Mouse (Mus musculus) limb, embryonic 15.5 days (tissue): Measurements from ENCODE around the gene D430041D05Rik. TPM values are rescaled to one million over a fixed set of nuclear protein-coding genes. Genes with fewer than 3 reads are reported as not detected.

Experiments used
- ATAC-seq: fragments of 200-750 bp; cut with Nextera tagmentation; 2 replicates; pipeline ENCODE4 v1.8.0; 2017; ENCODE audit warnings: low read depth, moderate TSS enrichment; ENCODE audit not compliant: insufficient number of reproducible peaks, low FRiP score, low TSS enrichment
- H3K27ac ChIP-seq: fragments of 300-500 bp; sonication (generic); 2 replicates; pipeline ENCODE4 v1.5.1; 2015; ENCODE audit warnings: moderate library complexity, mild to moderate bottlenecking, inconsistent platforms
- H3K27me3 ChIP-seq: fragments of 300-500 bp; sonication (generic); 2 replicates; pipeline ENCODE4 v1.6.1; 2015; ENCODE audit warnings: inconsistent platforms
- H3K36me3 ChIP-seq: fragments of 300-500 bp; sonication (generic); 2 replicates; pipeline ENCODE4 v1.6.1; 2015; ENCODE audit warnings: inconsistent platforms
- H3K4me1 ChIP-seq: fragments of 300-500 bp; sonication (generic); 2 replicates; pipeline ENCODE4 v1.6.1; 2015; ENCODE audit warnings: inconsistent platforms
- H3K4me2 ChIP-seq: fragments of 300-500 bp; sonication (generic); 2 replicates; pipeline ENCODE4 v1.6.1; 2015; ENCODE audit warnings: mild to moderate bottlenecking, inconsistent platforms
- H3K4me3 ChIP-seq: fragments of 300-500 bp; sonication (generic); 2 replicates; pipeline ENCODE4 v1.5.1; 2015; ENCODE audit warnings: mild to moderate bottlenecking, inconsistent platforms
- H3K9ac ChIP-seq: fragments of 300-500 bp; sonication (generic); 2 replicates; pipeline ENCODE4 v1.6.1; 2015; ENCODE audit warnings: inconsistent platforms
- H3K9me3 ChIP-seq: fragments of 300-500 bp; sonication (generic); 2 replicates; pipeline ENCODE4 v1.6.1; 2016; ENCODE audit warnings: inconsistent platforms
- WGBS: fragments of 180-500 bp; shearing (Covaris S2); methylation state at CpG from one replicate; pipeline ENCODE4 v1.1.7; 2015; 5-methylcytosine and 5-hydroxymethylcytosine counted together
- polyA plus RNA-seq: library from polyadenylated mRNA; unstranded; fragments of >200 nt; fragmentation: Nextera tagmentation; extraction: Ambion mirVana; gene quantifications from 2 replicates; pipeline ENCODE4 v1.2.1, GENCODE M21; 2015

Gene D430041D05Rik
- polyA plus RNA-seq, 1 experiment from 2014 or later = 0.87 TPM

DNA sequence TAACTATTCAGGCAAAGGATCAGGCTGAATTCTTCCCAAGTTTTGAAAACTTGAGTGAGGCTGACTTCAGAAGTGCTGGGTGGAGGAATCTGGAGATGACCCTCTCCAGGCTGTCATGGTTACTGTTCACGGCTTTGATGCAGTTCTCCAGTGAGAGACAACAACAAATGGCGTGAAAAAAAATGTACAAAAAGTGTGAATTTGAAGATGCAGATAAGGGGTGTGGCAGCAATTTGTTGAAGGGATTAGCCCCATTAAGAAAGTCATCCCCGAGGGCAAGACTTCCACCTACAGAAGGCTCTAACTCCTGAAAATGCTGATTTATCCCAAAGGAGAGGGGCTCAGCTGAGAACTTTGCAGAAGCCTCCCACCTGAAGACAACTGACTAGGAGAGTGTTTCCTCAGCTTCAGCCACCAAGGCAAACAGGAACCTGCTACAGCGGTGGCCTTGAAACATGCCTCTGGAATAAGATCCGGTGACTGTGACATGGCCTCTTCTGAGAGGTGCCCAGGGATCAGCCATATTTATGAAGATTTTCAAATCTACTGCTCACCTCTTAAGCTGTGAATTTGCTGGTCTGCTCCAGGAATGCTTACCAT is 227.5 kb downstream of the D430041D05Rik start:
- H3K9ac ChIP-seq = no peak overlapping the region
- H3K4me3 ChIP-seq = no peak overlapping the region
- H3K9me3 ChIP-seq = no peaks in the 10 kb centered on the region
- no peak overlapping the region for H3K27ac ChIP-seq
- H3K4me1 ChIP-seq = no peaks in the 10 kb centered on the region
- 67% methylated on average over 5 of the region's 5 CpGs for WGBS
- ATAC-seq = no peak
- H3K27me3 ChIP-seq = no peaks in the 10 kb centered on the region
- H3K36me3 ChIP-seq = no peaks in the 10 kb centered on the region
- H3K4me2 ChIP-seq = no peak overlapping the region

DNA sequence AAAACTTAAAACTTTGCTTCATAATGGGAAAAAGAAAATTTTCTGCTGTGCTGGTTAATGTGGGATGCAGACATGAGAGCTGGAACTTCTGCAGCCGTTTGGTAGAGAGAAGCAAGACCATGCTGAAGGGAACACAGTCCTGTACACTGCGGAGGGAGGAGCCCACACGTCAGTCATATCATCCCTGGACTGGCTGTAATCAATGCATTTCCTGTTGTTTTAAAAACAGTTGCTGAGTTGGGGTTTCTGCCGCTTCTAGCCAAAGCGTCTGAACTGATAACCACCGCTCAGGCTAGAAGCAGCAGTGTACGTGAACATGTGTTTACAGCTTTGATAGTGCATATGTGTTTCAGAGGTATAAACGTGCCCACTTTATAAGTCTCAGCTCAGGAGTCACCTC is 231.2 kb downstream of the D430041D05Rik start:
- Histone ChIP-seq H3K4me1 (peaks cover 21% of the 10 kb centered on the region), H3K4me3 (no peak overlapping the region), H3K27me3 (no peaks in the 10 kb centered on the region), H3K9me3 (no peaks in the 10 kb centered on the region), H3K4me2 (no peak overlapping the region), H3K9ac (no peak overlapping the region), H3K27ac (no peak overlapping the region), H3K36me3 (no peaks in the 10 kb centered on the region)
- ATAC-seq = no peak
- 87% methylated on average over 8 of the region's 8 CpGs for WGBS

DNA sequence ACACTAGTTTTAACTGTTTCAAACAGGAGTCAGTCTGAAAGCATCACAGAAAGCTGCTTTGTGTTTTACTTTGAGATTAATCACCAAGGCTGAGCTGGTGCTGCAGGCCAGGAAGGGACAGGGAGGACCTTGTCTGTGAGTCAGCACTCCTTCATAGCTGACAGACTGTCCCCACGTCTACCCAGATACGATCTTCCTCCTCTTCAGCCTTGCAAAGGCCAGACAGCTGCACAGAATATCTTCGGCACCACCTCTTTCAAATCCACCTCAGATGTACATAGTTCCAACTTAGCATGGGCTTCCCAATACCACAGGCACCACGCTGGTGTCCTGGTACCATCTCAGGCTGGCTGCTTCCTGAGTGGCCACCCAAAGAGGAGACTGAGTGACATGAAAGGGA is 232.6 kb downstream of the D430041D05Rik start:
- no peak for ATAC-seq
- Histone ChIP-seq H3K9me3 (no peaks in the 10 kb centered on the region), H3K9ac (no peak overlapping the region), H3K4me1 (peaks cover 21% of the 10 kb centered on the region), H3K4me3 (no peak overlapping the region), H3K36me3 (no peaks in the 10 kb centered on the region), H3K4me2 (no peak overlapping the region), H3K27ac (no peak overlapping the region), H3K27me3 (no peaks in the 10 kb centered on the region)
- WGBS = 83% methylated on average over 4 of the region's 4 CpGs

DNA sequence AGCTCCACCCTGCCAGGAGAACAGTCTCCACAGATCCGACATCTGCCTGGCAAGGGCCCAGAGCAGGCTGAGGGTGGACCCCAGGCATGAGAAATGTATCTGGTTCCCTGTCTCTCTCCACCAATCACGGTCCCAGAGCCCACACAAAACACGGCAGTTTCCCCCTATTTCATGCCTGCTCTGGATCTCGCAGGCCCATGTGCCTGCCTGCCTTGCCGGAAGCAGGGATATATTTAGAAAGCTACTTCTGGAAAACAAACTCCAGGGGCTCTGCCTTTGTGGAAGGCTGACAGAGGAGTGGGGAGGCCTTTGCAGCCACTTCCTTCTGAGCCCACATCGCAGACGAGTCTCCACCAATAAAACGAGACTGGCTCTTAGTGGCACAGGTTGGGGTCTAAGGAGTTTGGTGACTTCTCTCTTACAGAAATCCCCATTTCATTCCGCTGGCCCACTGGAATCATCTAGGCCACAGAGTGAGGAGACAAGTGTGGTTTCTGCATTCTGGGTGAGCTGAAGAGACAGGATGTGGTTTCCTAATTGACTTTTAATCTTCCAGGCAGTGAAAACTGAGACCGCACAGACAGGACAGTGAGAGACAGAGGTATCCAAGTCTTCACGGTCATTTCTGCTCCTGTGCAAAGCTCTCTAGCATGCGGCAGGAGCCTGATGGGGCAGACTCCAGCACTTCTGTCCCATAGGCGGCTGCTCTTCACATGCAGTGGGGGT is 233.7 kb downstream of the D430041D05Rik start:
- Histone ChIP-seq H3K9ac (no peak overlapping the region), H3K4me1 (peaks cover 21% of the 10 kb centered on the region), H3K36me3 (no peaks in the 10 kb centered on the region), H3K27ac (peak overlapping the region; percentile 80), H3K9me3 (no peaks in the 10 kb centered on the region), H3K4me3 (no peak overlapping the region), H3K27me3 (no peaks in the 10 kb centered on the region), H3K4me2 (peak overlapping the region; percentile 27)
- 27% methylated on average over 13 of the region's 13 CpGs for WGBS
- ATAC-seq = peak; percentile 80

DNA sequence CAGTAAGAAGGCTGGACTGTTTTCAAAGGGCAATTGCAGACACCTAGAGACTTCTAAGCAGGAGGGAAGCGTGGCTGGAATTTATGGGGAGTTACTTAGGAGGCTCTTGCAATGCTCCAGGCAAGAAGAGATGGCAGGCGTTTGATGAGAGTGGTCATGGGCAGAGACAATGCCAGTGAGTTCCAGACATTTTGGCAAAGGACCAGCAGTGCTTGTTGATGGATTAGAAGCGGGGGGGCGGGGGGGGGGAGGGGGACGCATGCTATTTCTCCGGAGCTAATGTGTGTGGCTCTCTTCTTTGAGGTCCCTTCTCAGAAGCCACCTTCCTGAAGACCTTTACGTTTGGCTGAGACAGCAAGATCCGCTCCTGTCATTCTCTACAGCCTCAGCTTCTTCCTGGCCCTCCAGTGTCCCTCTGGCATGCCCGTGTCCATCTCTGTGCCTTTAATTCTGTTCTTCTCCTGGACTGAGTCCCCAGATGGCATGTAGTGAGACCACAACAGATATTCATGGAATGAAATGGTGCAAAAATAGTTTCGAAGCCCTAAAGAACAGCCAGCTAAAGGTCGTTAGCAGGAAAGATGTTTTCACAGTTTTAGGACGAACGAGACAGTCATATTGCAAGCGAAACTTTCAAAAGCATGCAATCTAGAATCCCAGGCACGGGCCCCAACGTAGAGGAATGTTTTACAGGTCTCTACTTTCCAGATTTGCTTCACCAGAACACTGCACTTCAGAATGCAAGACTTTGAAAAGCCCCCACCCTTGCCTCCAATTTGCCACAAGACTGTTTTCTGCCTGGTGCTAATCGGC is 234.4 kb downstream of the D430041D05Rik start:
- Histone ChIP-seq H3K4me2 (peak overlapping the region; percentile 27), H3K4me3 (no peak overlapping the region), H3K4me1 (peaks cover 21% of the 10 kb centered on the region), H3K27me3 (no peaks in the 10 kb centered on the region), H3K36me3 (no peaks in the 10 kb centered on the region), H3K9me3 (no peaks in the 10 kb centered on the region), H3K27ac (peak overlapping the region; percentile 80), H3K9ac (no peak overlapping the region)
- WGBS = 36% methylated on average over 17 of the region's 17 CpGs
- no peak for ATAC-seq

DNA sequence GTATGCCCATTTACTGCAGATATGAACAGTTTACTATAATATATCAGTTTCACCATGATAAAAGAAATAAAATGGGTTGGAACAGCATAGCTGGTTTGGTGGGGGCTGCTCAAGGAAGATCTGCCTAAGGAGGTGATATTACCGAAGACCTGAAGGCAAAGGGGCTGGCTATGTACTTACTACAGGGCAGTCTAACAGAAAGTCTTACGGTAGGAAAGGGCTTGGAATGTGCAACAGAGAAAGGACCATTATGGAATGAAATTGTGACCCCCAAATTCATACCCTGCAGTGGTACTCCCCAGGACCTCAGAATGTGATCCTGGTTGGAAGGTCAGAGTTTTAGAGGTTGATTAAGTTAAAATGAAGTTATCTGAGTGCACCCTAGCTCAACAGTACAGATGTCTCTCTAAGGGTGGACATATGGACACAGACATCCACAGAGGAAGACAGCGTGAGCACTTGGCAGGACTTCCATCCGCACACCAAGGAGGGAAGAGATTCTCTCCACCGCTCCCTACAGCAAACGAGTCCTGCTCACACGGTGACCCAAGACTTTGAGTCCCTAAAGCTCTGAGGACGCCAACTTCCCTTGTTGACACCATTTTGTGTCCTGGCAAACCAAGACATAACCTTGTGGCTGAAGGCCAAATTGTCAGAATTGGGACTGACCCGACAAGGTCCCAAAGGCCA is 235.2 kb downstream of the D430041D05Rik start:
- Histone ChIP-seq H3K36me3 (no peaks in the 10 kb centered on the region), H3K4me1 (peaks cover 21% of the 10 kb centered on the region), H3K27ac (no peak overlapping the region; the same call in 1 of the 2 replicates), H3K4me3 (no peak overlapping the region), H3K9me3 (no peaks in the 10 kb centered on the region), H3K4me2 (no peak overlapping the region), H3K9ac (no peak overlapping the region), H3K27me3 (no peaks in the 10 kb centered on the region)
- no peak for ATAC-seq
- WGBS = 83% methylated on average over 9 of the region's 9 CpGs

DNA sequence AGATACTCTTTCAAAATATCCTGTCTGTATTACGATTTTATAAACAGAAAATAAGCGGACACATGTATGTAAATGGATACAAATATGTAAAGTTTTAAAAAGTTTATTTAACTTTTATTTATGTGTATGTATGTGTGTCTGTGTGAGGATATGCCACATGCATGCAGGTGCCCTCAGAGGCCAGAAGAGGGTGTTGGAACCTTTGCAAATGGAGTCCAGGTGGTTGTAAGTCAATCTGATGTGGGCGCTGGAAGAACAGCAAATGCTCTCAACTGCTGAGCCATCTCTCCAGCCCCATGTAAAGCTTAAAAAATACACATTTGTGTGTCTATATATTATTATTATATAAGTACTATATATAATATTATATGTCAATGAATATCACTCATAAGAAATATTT is 237.4 kb downstream of the D430041D05Rik start:
- Histone ChIP-seq H3K36me3 (no peaks in the 10 kb centered on the region), H3K27me3 (no peaks in the 10 kb centered on the region), H3K4me2 (no peak overlapping the region), H3K9me3 (no peaks in the 10 kb centered on the region), H3K4me3 (no peak overlapping the region), H3K27ac (no peak overlapping the region), H3K9ac (no peak overlapping the region), H3K4me1 (peaks cover 21% of the 10 kb centered on the region)
- no peak for ATAC-seq
- 94% methylated on average over 3 of the region's 3 CpGs for WGBS

DNA sequence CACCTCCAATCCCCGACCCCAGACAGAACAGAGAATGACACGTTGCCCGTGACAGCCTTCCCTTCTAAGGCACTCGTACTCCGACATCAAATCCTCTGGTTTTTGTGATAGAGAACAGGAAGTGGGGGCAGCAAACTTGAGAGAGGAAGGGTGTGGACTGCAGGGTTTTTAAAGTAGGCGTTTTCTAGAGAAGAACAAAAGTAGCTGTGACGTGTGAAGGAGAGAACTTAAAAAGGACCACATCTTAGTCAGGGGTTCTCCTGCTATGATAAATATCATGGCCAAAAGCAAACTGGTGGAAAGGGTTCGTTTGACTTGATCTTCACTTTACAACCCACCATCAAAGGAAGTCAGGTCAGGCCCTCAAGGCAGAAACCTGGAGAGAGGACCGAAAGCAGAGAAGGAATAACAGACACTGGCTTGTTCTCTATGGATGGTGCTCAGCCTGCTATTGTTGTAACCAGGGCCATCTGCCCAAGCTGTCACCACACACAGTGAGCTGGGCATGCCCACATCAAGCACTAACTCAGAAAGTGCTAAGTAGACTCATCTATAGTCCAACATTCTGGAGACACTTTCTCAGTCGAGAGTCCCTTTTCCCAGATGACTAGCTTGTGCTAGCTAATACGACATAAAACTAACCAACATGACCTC is 238.0 kb downstream of the D430041D05Rik start:
- Histone ChIP-seq H3K36me3 (no peaks in the 10 kb centered on the region), H3K27me3 (no peaks in the 10 kb centered on the region), H3K4me2 (no peak overlapping the region), H3K27ac (no peak overlapping the region), H3K4me3 (no peak overlapping the region), H3K9me3 (no peaks in the 10 kb centered on the region), H3K4me1 (peaks cover 20% of the 10 kb centered on the region), H3K9ac (no peak overlapping the region)
- ATAC-seq = no peak
- 57% methylated on average over 11 of the region's 11 CpGs for WGBS

DNA sequence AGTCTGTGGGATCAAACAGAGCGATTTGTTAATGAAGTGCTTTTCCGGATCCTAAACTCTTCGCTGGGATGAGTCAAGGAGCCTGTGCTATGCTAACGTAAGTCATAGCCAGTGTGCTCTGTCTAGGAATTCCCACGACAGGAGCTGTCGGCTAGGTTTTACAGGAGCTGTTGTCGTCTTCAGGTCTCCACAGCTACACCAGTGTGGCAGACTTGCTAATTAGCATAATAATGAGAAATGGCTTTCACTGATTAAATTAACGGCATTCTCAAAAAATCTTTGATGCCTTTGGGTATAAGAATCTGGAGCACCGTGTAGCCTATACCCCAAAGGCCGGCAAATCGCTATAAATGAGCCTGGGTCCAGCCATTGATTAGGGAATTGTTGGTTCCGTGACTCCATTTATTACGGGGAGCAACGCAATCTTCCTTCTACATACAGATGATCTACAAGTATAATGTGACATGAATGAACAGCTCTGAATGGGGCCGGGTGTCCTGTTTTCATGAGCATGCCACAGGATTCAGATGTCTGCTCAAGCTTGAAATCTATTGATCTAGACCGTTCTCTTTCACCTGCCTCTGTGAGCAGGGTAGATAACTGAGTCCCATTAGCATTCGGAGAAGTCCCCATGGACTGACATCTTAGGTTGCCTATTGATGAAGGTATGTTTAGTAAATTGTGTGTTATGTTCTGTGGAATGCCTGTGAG is 242.5 kb downstream of the D430041D05Rik start:
- Histone ChIP-seq H3K9me3 (no peaks in the 10 kb centered on the region), H3K36me3 (no peaks in the 10 kb centered on the region), H3K27ac (no peak overlapping the region), H3K27me3 (no peaks in the 10 kb centered on the region), H3K4me3 (no peak overlapping the region), H3K4me2 (no peak overlapping the region), H3K4me1 (0 out of 2 replicates have a peak, but pooled peaks cover 3% of the 10 kb centered on the region), H3K9ac (no peak overlapping the region)
- 87% methylated on average over 17 of the region's 17 CpGs for WGBS
- ATAC-seq = no peak

DNA sequence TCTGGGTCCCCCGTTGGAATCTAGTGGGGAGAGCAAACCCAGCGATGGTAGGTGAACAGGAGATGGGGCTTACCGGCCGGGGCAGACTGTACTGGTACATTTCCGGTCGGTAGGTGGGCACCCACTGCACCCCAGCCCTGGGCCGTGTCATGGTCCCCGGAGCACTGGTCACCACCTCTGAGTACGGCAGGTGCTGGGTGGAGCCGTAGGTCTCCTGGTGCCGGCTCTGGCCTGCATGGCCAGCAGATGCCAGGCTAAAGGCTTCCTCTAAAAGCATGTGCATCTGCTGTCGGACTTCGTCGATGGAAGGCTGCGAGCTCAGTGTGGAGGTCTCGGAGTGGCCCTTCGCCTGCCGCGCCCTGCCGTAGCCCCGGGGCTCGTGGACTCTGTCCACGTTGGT is 243.0 kb downstream of the D430041D05Rik start:
- H3K27ac ChIP-seq = no peak overlapping the region
- no peaks in the 10 kb centered on the region for H3K9me3 ChIP-seq
- H3K4me1 ChIP-seq = 0 out of 2 replicates have a peak, but pooled peaks cover 3% of the 10 kb centered on the region
- no peak overlapping the region for H3K4me3 ChIP-seq
- no peak overlapping the region for H3K9ac ChIP-seq
- no peaks in the 10 kb centered on the region for H3K27me3 ChIP-seq
- H3K36me3 ChIP-seq = no peaks in the 10 kb centered on the region
- no peak for ATAC-seq
- WGBS = 93% methylated on average over 23 of the region's 23 CpGs
- no peak overlapping the region for H3K4me2 ChIP-seq

DNA sequence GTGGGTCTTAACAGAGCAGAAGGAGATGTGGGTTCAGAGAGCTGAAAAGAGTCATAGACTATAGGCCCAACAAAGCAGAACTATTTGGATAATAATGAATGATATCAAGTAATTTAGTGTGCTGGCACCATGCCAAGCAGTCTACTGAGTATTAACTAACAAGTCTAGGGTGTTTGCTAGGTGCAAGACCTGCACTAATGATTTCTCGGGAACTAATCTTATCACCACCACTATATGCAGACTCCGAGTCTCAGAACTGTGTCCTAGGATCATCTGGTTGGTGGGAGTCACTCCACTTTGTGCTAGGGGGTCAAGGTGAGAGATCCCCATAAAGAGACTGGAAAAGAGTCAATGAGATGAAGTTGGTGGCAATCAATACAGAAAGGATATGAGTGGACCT is 245.2 kb downstream of the D430041D05Rik start:
- ATAC-seq = no peak
- Histone ChIP-seq H3K4me3 (no peak overlapping the region), H3K9ac (no peak overlapping the region), H3K4me2 (no peak overlapping the region), H3K27ac (no peak overlapping the region), H3K36me3 (no peaks in the 10 kb centered on the region), H3K4me1 (0 out of 2 replicates have a peak, but pooled peaks cover 3% of the 10 kb centered on the region), H3K9me3 (no peaks in the 10 kb centered on the region), H3K27me3 (no peaks in the 10 kb centered on the region)
- WGBS = 85% methylated on average over 2 of the region's 2 CpGs
